Mouse (Mus musculus) B cell, adult 62 days (primary cell): ENCODE results near the gene Klk7. TPM values are rescaled to one million over a fixed set of nuclear protein-coding genes. Genes with fewer than 3 reads are reported as not detected.

Experiments
- total RNA-seq: library from RNA; stranded (reverse); gene quantifications from 4 replicates; pipeline ENCODE4 v1.2.4, GENCODE M21; 2023

Klk7 gene
- total RNA-seq = not detected in 4 replicates

GRCm38 (mm10) chr7:43810994-43811393, at the start of gene Klk7:
Gene Klk7, plus strand, starts transcription at chr7:43811294.

GRCm38 (mm10) chr7:43768597-43768996, 42.5 kb upstream of the Klk7 start, which contains the start of gene Klk12:
Gene Klk12, plus strand, starts transcription at chr7:43768897.

DNA sequence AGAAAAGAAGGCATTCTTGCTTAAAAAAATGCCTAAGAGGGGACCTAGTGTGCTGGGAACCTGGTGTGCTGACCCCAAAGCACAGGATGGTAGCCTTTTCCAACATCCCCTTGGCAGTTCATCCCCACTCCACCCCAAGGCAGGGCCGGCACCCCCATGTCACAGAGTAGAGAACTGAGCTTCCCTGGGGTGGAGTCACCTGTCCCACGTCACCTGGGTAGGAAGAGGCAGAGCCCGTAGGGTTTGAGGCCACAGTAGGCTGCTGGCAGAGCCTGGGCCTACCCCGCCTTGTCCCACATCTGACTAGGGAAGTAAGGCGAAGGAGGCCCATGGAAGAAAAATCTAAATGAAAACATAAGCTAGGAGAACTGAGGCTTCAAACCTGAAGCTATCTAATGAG, 36.7 kb upstream of the Klk7 start, which contains the start of gene Klk11:
Gene Klk11, plus strand, starts transcription at position 241 of the 400 bp plus-strand sequence.

DNA sequence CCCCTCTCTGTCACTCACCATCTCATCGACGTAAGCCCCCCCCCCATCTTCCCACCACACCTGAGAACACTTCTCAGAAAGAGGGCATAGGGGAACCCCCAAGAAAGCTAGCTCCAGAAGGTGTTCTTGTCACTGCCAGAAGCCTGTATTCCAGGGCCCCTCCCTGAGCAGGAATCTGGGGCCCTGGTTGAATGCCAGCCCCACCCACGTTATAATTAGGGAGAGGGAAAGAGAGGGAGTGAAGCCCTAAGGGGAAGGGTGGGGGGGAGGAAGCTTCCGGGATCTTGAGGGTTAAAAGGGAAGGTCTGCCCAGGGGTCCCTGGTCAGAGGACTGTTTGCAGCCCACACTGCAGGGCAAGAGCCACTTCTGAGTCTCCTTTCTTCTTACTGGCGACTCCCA, 30.3 kb upstream of the Klk7 start, which contains the start of gene Klk10:
Gene Klk10, plus strand, starts transcription at position 290 of the 400 bp plus-strand sequence.

GRCm38 (mm10) chr7:43791591-43791990, 19.5 kb upstream of the Klk7 start, which contains the start of gene Klk9:
Gene Klk9, plus strand, starts transcription at chr7:43791891.

GRCm38 (mm10) chr7:43797333-43797769, 13.7 kb upstream of the Klk7 start, which contains the start of gene Klk8:
Gene Klk8, plus strand, starts transcription at chr7:43797577.

DNA sequence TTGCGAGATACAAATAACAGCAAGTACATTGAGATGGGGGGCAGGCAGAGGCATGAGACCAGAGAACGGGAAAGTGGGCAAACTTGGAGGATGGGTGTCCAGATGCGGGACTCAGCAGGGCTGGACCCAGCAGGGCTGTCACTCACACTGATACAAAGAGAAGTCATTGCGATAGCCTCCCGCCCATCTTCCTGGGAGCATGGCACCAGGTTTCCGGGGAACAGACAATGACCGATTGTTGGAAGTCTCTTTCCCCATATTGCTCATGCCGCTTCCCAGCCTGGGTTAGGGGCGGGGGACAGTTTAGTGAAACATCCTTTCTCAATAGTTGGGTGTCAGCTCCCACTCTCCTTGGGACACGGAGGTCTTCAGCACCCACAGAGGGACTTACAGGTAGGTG, 13.1 kb downstream of the Klk7 start, which contains the start of gene Klk6:
Gene Klk6, plus strand, starts transcription at position 301 of the 400 bp plus-strand sequence.

GRCm38 (mm10) chr7:43841701-43842100, 30.6 kb downstream of the Klk7 start, which contains the start of gene Klk5:
Gene Klk5, plus strand, starts transcription at chr7:43841971.

Other genes with a start within 250 kb of the Klk7 start
- gene Zfp658, start 249.0 kb upstream of the Klk7 start, total RNA-seq = 2.2 to 3.0 TPM (median 2.9 TPM) in 4 replicates
- 9.0 to 13.8 TPM (median 10.3 TPM) in 4 replicates for gene Zfp719, start 231.7 kb upstream of the Klk7 start, total RNA-seq
- 0.30 to 0.34 TPM in 2 of 4 replicates, not detected in the others for gene Zfp819, start 204.1 kb upstream of the Klk7 start, total RNA-seq
- gene Ceacam18, start 176.6 kb upstream of the Klk7 start, total RNA-seq = not detected in 4 replicates
- 1.2 to 2.4 TPM (median 1.6 TPM) in 4 replicates for gene Siglece, start 151.1 kb upstream of the Klk7 start, total RNA-seq
- gene Ctu1, start 139.3 kb upstream of the Klk7 start, total RNA-seq = 4.6 to 7.3 TPM (median 5.8 TPM) in 4 replicates
- not detected in 4 replicates for gene Klk14, start 120.9 kb upstream of the Klk7 start, total RNA-seq
- not detected in 4 replicates for gene Klk13, start 98.7 kb upstream of the Klk7 start, total RNA-seq
- not detected in 4 replicates for gene Klk12, start 42.4 kb upstream of the Klk7 start, total RNA-seq
- gene Klk11, start 36.7 kb upstream of the Klk7 start, total RNA-seq = not detected in 4 replicates
- not detected in 4 replicates for gene Klk10, start 30.3 kb upstream of the Klk7 start, total RNA-seq
- not detected in 4 replicates for gene Klk9, start 19.4 kb upstream of the Klk7 start, total RNA-seq
- gene Klk8, start 13.7 kb upstream of the Klk7 start, total RNA-seq = 4.6 to 6.5 TPM (median 6.0 TPM) in 4 replicates
- gene Klk6, start 13.2 kb downstream of the Klk7 start, total RNA-seq = not detected in 4 replicates
- not detected in 4 replicates for gene Klk5, start 30.7 kb downstream of the Klk7 start, total RNA-seq
- gene Klk4, start 69.9 kb downstream of the Klk7 start, total RNA-seq = not detected in 4 replicates
- not detected in 4 replicates for gene Klk15, start 122.4 kb downstream of the Klk7 start, total RNA-seq
- gene Klk1b8, start 139.4 kb downstream of the Klk7 start, total RNA-seq = not detected in 4 replicates
- gene Klk1b1, start 155.5 kb downstream of the Klk7 start, total RNA-seq = not detected in 4 replicates
- not detected in 4 replicates for gene Klk1b9, start 164.8 kb downstream of the Klk7 start, total RNA-seq
- not detected in 4 replicates for gene Klk1b11, start 184.6 kb downstream of the Klk7 start, total RNA-seq
- gene Klk1b26, start 200.9 kb downstream of the Klk7 start, total RNA-seq = not detected in 4 replicates
- gene Klk1b27, start 241.0 kb downstream of the Klk7 start, total RNA-seq = not detected in 4 replicates